Mouse (Mus musculus) limb, embryonic 14.5 days (tissue): Measurements from ENCODE around the gene Ash1l. TPM values are rescaled to one million over a fixed set of nuclear protein-coding genes. Genes with fewer than 3 reads are reported as not detected.
A peak's percentile ranks its signal among the peaks of the same experiment; 100 is the strongest.

Experiments
- ATAC-seq: fragments of 200-750 bp; cut with Nextera tagmentation; 2 replicates; pipeline ENCODE4 v1.8.0; 2017; ENCODE audit warnings: low read depth, moderate number of reproducible peaks, moderate TSS enrichment; ENCODE audit not compliant: low FRiP score
- DNase-seq: peaks from one replicate; pipeline ENCODE4 v3.0.0-alpha.2; 2015; ENCODE audit warnings: low spot score
- H3K27ac ChIP-seq: fragments of 300-500 bp; sonication (generic); replicated peaks from 2 replicates; pipeline ENCODE4 v1.5.1; 2014; ENCODE audit warnings: low read depth, mild to moderate bottlenecking, low read length, moderate library complexity, mixed read lengths
- H3K27me3 ChIP-seq: fragments of 300-500 bp; sonication (generic); 2 replicates; pipeline ENCODE4 v1.6.1; 2014; ENCODE audit warnings: low read length, mixed read lengths; ENCODE audit not compliant: control insufficient read depth, insufficient read depth
- H3K36me3 ChIP-seq: fragments of 300-500 bp; sonication (generic); 2 replicates; pipeline ENCODE4 v1.6.1; 2014; ENCODE audit warnings: mild to moderate bottlenecking, low read length, moderate library complexity, mixed read lengths; ENCODE audit not compliant: control insufficient read depth, insufficient read depth
- H3K4me1 ChIP-seq: fragments of 300-500 bp; sonication (generic); 2 replicates; pipeline ENCODE4 v1.6.1; 2014; ENCODE audit warnings: antibody characterized with exemption, low read length, mixed read lengths; ENCODE audit not compliant: control insufficient read depth, insufficient read depth
- H3K4me2 ChIP-seq: fragments of 300-500 bp; sonication (generic); replicated peaks from 2 replicates; pipeline ENCODE4 v1.6.1; 2014; ENCODE audit warnings: low read depth, mild to moderate bottlenecking, low read length, moderate library complexity; ENCODE audit not compliant: severe bottlenecking
- H3K4me3 ChIP-seq: fragments of 300-500 bp; sonication (generic); replicated peaks from 2 replicates; pipeline ENCODE4 v1.5.1; 2014; ENCODE audit warnings: low read length
- H3K9ac ChIP-seq: fragments of 300-500 bp; sonication (generic); 2 replicates; pipeline ENCODE4 v1.6.1; 2014; ENCODE audit warnings: mild to moderate bottlenecking, low read depth, low read length, moderate library complexity; ENCODE audit not compliant: severe bottlenecking
- H3K9me3 ChIP-seq: fragments of 300-500 bp; sonication (generic); 2 replicates; pipeline ENCODE4 v1.6.1; 2016; ENCODE audit warnings: low read length; ENCODE audit not compliant: control insufficient read depth
- POLR2A ChIP-seq: fragments of 200-500 bp; IDR thresholded peaks from 2 replicates; pipeline ENCODE4 v1.8.0; 2012; ENCODE audit warnings: inconsistent platforms, mild to moderate bottlenecking, moderate library complexity, borderline replicate concordance; ENCODE audit not compliant: insufficient read depth, insufficient read length; ENCODE audit errors: extremely low read depth
- WGBS: fragments of 180-500 bp; shearing (Covaris S2); extraction: QIAGEN DNeasy Blood & Tissue Kit; methylation state at CpG from one replicate; pipeline ENCODE4 v1.1.7; 2014; 5-methylcytosine and 5-hydroxymethylcytosine counted together
- polyA plus RNA-seq, 2 experiments: library from polyadenylated mRNA; depleted of rRNA in 1 of 2; stranded (reverse) in 1 of 2; unstranded in 1 of 2; fragments of >200 nt; fragmentation: Nextera tagmentation in 1 of 2; extraction: Ambion mirVana in 1 of 2; gene quantifications; 2 replicates each; pipeline versions ENCODE4 v1.2.1 to v1.2.3; 2012 to 2014

The Ash1l gene
- polyA plus RNA-seq (2012; rRNA removed) (19.6 and 21.1 TPM in 2 replicates), polyA plus RNA-seq (2014; fragmentation: Nextera tagmentation; extraction: Ambion mirVana) (21.5 and 25.0 TPM in 2 replicates)

GRCm38 (mm10) chr3:88950576-88951326 is at the start of gene Ash1l, which contains the start of gene Dap3:
Gene Ash1l, plus strand, starts transcription at chr3:88950622.
Gene Dap3, minus strand, starts transcription at chr3:88951181.
- DNase-seq (peak; percentile 56), ATAC-seq (peak; percentile 75)
- H3K4me3 ChIP-seq, result peak within 1 kb of the TSS; percentile 86
- H3K36me3 ChIP-seq, result no peaks in the 10 kb centered on the region
- H3K9ac ChIP-seq, result peak within 1 kb of the TSS; percentile 96
- 0% methylated on average over 24 of the region's 64 CpGs for WGBS
- H3K4me2 ChIP-seq, result peak within 1 kb of the TSS; percentile 71
- H3K27me3 ChIP-seq, result no peaks in the 10 kb centered on the region
- no peaks in the 10 kb centered on the region for H3K9me3 ChIP-seq
- H3K27ac ChIP-seq, result peak within 1 kb of the TSS; percentile 99
- peaks cover 16% of the 10 kb centered on the region for H3K4me1 ChIP-seq
- peak; percentile 31; the same call in 1 of the 2 replicates for TF ChIP-seq POLR2A

DNA sequence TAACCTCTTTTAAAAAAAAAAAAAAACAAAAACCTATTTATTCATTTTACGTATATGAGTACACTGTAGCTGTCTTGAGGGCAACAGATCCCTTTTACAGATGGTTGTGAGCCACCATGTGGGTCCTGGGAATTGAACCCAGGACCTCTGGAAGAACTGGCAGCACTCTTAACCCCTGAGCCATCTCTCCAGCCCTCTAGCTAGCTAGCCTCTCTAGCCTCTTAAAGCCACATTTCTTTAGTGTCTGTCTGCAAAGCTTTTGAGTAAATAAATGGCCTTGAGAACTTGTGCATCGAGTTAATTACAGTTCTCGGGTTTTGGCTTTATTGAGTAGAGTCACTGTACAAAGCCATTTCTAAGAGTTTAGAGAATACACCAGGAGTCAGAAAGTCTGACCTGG is 45.6 kb upstream of the Ash1l start:
- Histone ChIP-seq H3K4me3 (no peak overlapping the region), H3K9me3 (no peaks in the 10 kb centered on the region), H3K27ac (no peak overlapping the region), H3K27me3 (no peaks in the 10 kb centered on the region), H3K4me2 (no peak overlapping the region), H3K36me3 (peaks cover 89% of the 10 kb centered on the region), H3K9ac (no peak overlapping the region), H3K4me1 (no peaks in the 10 kb centered on the region)
- TF ChIP-seq POLR2A, result no peak
- ATAC-seq (no peak), DNase-seq (no peak)
- WGBS, result 77% methylated on average over 3 of the region's 3 CpGs

DNA sequence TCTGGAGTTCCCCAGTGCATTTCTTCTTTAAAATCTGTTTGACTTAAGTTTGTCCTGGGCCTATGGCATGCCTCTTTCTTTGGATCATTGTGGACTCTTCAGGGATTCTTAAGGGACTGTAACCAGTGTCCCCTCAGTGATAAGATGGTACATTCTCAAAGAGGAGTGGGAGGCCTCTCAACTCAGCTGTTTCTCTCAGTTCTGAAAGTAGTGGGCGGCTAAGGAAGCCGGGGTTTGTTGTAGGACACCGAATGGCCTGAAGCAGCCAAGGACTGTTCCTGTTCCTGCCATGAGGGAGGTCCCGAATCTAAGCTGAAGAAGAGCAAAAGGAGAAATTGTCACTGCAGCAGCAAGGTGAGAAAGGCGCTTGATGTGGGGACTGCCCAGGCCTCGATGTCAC is 45.2 kb upstream of the Ash1l start:
- Histone ChIP-seq H3K9me3 (no peaks in the 10 kb centered on the region), H3K9ac (no peak overlapping the region), H3K4me2 (no peak overlapping the region), H3K4me1 (no peaks in the 10 kb centered on the region), H3K27me3 (no peaks in the 10 kb centered on the region), H3K27ac (no peak overlapping the region), H3K4me3 (no peak overlapping the region), H3K36me3 (peaks cover 93% of the 10 kb centered on the region)
- no peak for DNase-seq
- WGBS, result 87% methylated on average over 6 of the region's 6 CpGs
- ATAC-seq, result no peak
- no peak for TF ChIP-seq POLR2A

GRCm38 (mm10) chr3:88905741-88906140 is 44.7 kb upstream of the Ash1l start:
- Histone ChIP-seq H3K27ac (no peak overlapping the region), H3K36me3 (peaks cover 96% of the 10 kb centered on the region), H3K27me3 (no peaks in the 10 kb centered on the region), H3K9me3 (no peaks in the 10 kb centered on the region), H3K4me2 (no peak overlapping the region), H3K4me3 (no peak overlapping the region), H3K9ac (no peak overlapping the region), H3K4me1 (no peaks in the 10 kb centered on the region)
- ATAC-seq (no peak), DNase-seq (no peak)
- no peak for TF ChIP-seq POLR2A
- 96% methylated on average over 2 of the region's 2 CpGs for WGBS

GRCm38 (mm10) chr3:88906393-88907159 is 43.8 kb upstream of the Ash1l start:
- TF ChIP-seq POLR2A, result no peak
- Histone ChIP-seq H3K9ac (no peak overlapping the region), H3K27me3 (no peaks in the 10 kb centered on the region), H3K9me3 (no peaks in the 10 kb centered on the region), H3K4me2 (no peak overlapping the region), H3K4me1 (no peaks in the 10 kb centered on the region), H3K27ac (no peak overlapping the region), H3K4me3 (no peak overlapping the region), H3K36me3 (peaks cover 97% of the 10 kb centered on the region)
- DNase-seq (no peak), ATAC-seq (no peak; the same call in 1 of the 2 replicates)
- WGBS, result 88% methylated on average over 6 of the region's 6 CpGs
